Mouse (Mus musculus) hindbrain, postnatal 0 days (tissue): ENCODE measurements at regions not wholly inside any gene's neighbourhood (a gene's known extent, or its start where the extent isn't known, plus 50 kb on each side); places are given as distances from the start of the nearest gene placed in this dataset.

Experiments used
- ATAC-seq: fragments of 200-750 bp; cut with Nextera tagmentation; 2 replicates; pipeline ENCODE4 v1.8.0; 2017; ENCODE audit warnings: mild to moderate bottlenecking, moderate TSS enrichment, moderate library complexity
- DNase-seq: peaks from one replicate; pipeline ENCODE4 v3.0.0-alpha.2; 2015; ENCODE audit warnings: low spot score
- H3K27ac ChIP-seq: fragments of 300-500 bp; sonication (generic); 2 replicates; pipeline ENCODE4 v1.5.1; 2014; ENCODE audit warnings: mild to moderate bottlenecking
- H3K27me3 ChIP-seq: fragments of 300-500 bp; sonication (generic); 2 replicates; pipeline ENCODE4 v1.6.1; 2014; ENCODE audit warnings: low read length, mixed read lengths; ENCODE audit not compliant: insufficient read depth
- H3K36me3 ChIP-seq: fragments of 300-500 bp; sonication (generic); 2 replicates; pipeline ENCODE4 v1.6.1; 2014; ENCODE audit warnings: low read length, mixed read lengths; ENCODE audit not compliant: insufficient read depth
- H3K4me1 ChIP-seq: fragments of 300-500 bp; sonication (generic); 2 replicates; pipeline ENCODE4 v1.6.1; 2014; ENCODE audit warnings: antibody characterized with exemption, low read length, mixed read lengths; ENCODE audit not compliant: insufficient read depth
- H3K4me2 ChIP-seq: fragments of 300-500 bp; sonication (generic); 2 replicates; pipeline ENCODE4 v1.6.1; 2014; ENCODE audit warnings: low read depth, mild to moderate bottlenecking, low read length, moderate library complexity, mixed read lengths
- H3K4me3 ChIP-seq: fragments of 300-500 bp; sonication (generic); 2 replicates; pipeline ENCODE4 v1.5.1; 2014; ENCODE audit warnings: low read length
- H3K9ac ChIP-seq: fragments of 300-500 bp; sonication (generic); replicated peaks from 2 replicates; pipeline ENCODE4 v1.6.1; 2014; ENCODE audit warnings: mild to moderate bottlenecking, low read length, moderate library complexity, mixed read lengths
- H3K9me3 ChIP-seq: fragments of 300-500 bp; sonication (generic); 2 replicates; pipeline ENCODE4 v1.6.1; 2016; ENCODE audit warnings: low read length, mixed read lengths
- CTCF ChIP-seq: IDR thresholded peaks from 2 replicates; pipeline ENCODE4 v1.5.1; 2016; ENCODE audit warnings: antibody characterized with exemption, control low read depth, low read depth
- WGBS: fragments of 180-500 bp; shearing (Covaris S2); extraction: QIAGEN DNeasy Blood & Tissue Kit; methylation state at CpG from one replicate; pipeline ENCODE4 v1.1.7; 2014; 5-methylcytosine and 5-hydroxymethylcytosine counted together

- DNase-seq (peak; percentile 10), ATAC-seq (0 out of 2 replicates have a peak, but pooled peaks have one; percentile 45)
- 62% methylated on average over 10 of the region's 10 CpGs for WGBS
- no peaks in the 10 kb centered on the region for H3K36me3 ChIP-seq
- no peak overlapping the region for H3K27ac ChIP-seq
- H3K4me1 ChIP-seq: no peaks in the 10 kb centered on the region
- no peak for TF ChIP-seq CTCF
- no peak overlapping the region for H3K4me3 ChIP-seq
- H3K9ac ChIP-seq: no peak overlapping the region
- no peaks in the 10 kb centered on the region for H3K27me3 ChIP-seq
- H3K9me3 ChIP-seq: no peaks in the 10 kb centered on the region
- no peak overlapping the region for H3K4me2 ChIP-seq
Observed at GRCm38 (mm10) chr9:68116221-68116741, 276.1 kb downstream of the Vps13c start.

- Histone ChIP-seq H3K4me3 (no peak overlapping the region), H3K4me2 (no peak overlapping the region), H3K27ac (no peak overlapping the region), H3K36me3 (no peaks in the 10 kb centered on the region), H3K9ac (no peak overlapping the region), H3K4me1 (no peaks in the 10 kb centered on the region), H3K9me3 (no peaks in the 10 kb centered on the region), H3K27me3 (no peaks in the 10 kb centered on the region)
- 81% methylated on average over 2 of the region's 2 CpGs for WGBS
- ATAC-seq: no peak
- no peak for DNase-seq
- no peak for TF ChIP-seq CTCF
Observed at GRCm38 (mm10) chr9:68118266-68118665, 278.1 kb downstream of the Vps13c start.

GRCm38 (mm10) chr9:68122266-68122665, 282.1 kb downstream of the Vps13c start:
- ATAC-seq (no peak), DNase-seq (no peak)
- Histone ChIP-seq H3K4me3 (no peak overlapping the region), H3K4me1 (no peaks in the 10 kb centered on the region), H3K9ac (no peak overlapping the region), H3K9me3 (no peaks in the 10 kb centered on the region), H3K36me3 (no peaks in the 10 kb centered on the region), H3K27me3 (no peaks in the 10 kb centered on the region), H3K27ac (no peak overlapping the region), H3K4me2 (no peak overlapping the region)
- WGBS: 71% methylated on average over 3 of the region's 3 CpGs
- no peak for TF ChIP-seq CTCF

GRCm38 (mm10) chr9:68131263-68131662, 291.1 kb downstream of the Vps13c start:
- no peaks in the 10 kb centered on the region for H3K27me3 ChIP-seq
- ATAC-seq (peak; percentile 55; the same call in 1 of the 2 replicates), DNase-seq (peak; percentile 31)
- H3K36me3 ChIP-seq: no peaks in the 10 kb centered on the region
- H3K4me2 ChIP-seq: no peak overlapping the region
- no peak overlapping the region for H3K9ac ChIP-seq
- no peaks in the 10 kb centered on the region; the same call in 1 of the 2 replicates for H3K4me1 ChIP-seq
- no peak overlapping the region for H3K4me3 ChIP-seq
- no peak for TF ChIP-seq CTCF
- H3K27ac ChIP-seq: peak overlapping the region; percentile 27; the same call in 1 of the 2 replicates
- H3K9me3 ChIP-seq: no peaks in the 10 kb centered on the region

- ATAC-seq (no peak), DNase-seq (peak; percentile 33)
- no peak for TF ChIP-seq CTCF
- H3K9ac ChIP-seq: no peak overlapping the region
- H3K27me3 ChIP-seq: no peaks in the 10 kb centered on the region
- H3K4me1 ChIP-seq: no peaks in the 10 kb centered on the region; the same call in 1 of the 2 replicates
- WGBS: 35% methylated on average over 2 of the region's 2 CpGs
- H3K36me3 ChIP-seq: no peaks in the 10 kb centered on the region
- H3K4me2 ChIP-seq: no peak overlapping the region
- H3K9me3 ChIP-seq: no peaks in the 10 kb centered on the region
- H3K27ac ChIP-seq: no peak overlapping the region
- no peak overlapping the region for H3K4me3 ChIP-seq
Observed at GRCm38 (mm10) chr9:68135446-68136050, 295.4 kb downstream of the Vps13c start.

GRCm38 (mm10) chr9:68162813-68163570, 322.8 kb downstream of the Vps13c start:
- no peak overlapping the region for H3K27ac ChIP-seq
- 54% methylated on average over 10 of the region's 10 CpGs for WGBS
- DNase-seq (peak; percentile 46), ATAC-seq (no peak)
- no peak for TF ChIP-seq CTCF
- no peak overlapping the region for H3K4me3 ChIP-seq
- H3K9me3 ChIP-seq: no peaks in the 10 kb centered on the region
- no peaks in the 10 kb centered on the region for H3K27me3 ChIP-seq
- H3K36me3 ChIP-seq: no peaks in the 10 kb centered on the region
- no peak overlapping the region for H3K4me2 ChIP-seq
- no peak overlapping the region for H3K9ac ChIP-seq
- peaks cover 3% of the 10 kb centered on the region; the same call in 1 of the 2 replicates for H3K4me1 ChIP-seq

- no peak for TF ChIP-seq CTCF
Observed at GRCm38 (mm10) chr9:68166556-68166955, 326.4 kb downstream of the Vps13c start.

More at GRCm38 (mm10) chr9:68166556-68166955, 326.4 kb downstream of the Vps13c start:
- H3K27ac ChIP-seq: no peak overlapping the region
- no peak overlapping the region for H3K9ac ChIP-seq
- no peaks in the 10 kb centered on the region for H3K27me3 ChIP-seq
- H3K4me3 ChIP-seq: no peak overlapping the region
- H3K9me3 ChIP-seq: no peaks in the 10 kb centered on the region
- H3K36me3 ChIP-seq: no peaks in the 10 kb centered on the region
- DNase-seq (no peak), ATAC-seq (no peak)
- no peak overlapping the region for H3K4me2 ChIP-seq
- peaks cover 3% of the 10 kb centered on the region; the same call in 1 of the 2 replicates for H3K4me1 ChIP-seq
- WGBS: 62% methylated on average over 4 of the region's 4 CpGs
